Mouse (Mus musculus) liver, adult 2 months (tissue): ENCODE measurements around the gene Atp5g3. TPM values are rescaled to one million over a fixed set of nuclear protein-coding genes. Genes with fewer than 3 reads are reported as not detected.
"Not testable (repeated sequence)": the region's sequence is repeated elsewhere in the genome, so short reads cannot be mapped to it uniquely, and the experiment has no call there.

ENCODE experiments used
- DNase-seq: peaks from one replicate; pipeline ENCODE4 v3.0.0-alpha.2; 2011; ENCODE audit warnings: low read depth, low spot score; ENCODE audit errors: extremely low read depth
- H3K27ac ChIP-seq: fragments of 200-500 bp; replicated peaks from 2 replicates; pipeline ENCODE4 v1.5.1; 2012; ENCODE audit warnings: low read depth, mild to moderate bottlenecking, control low read depth, inconsistent platforms, low read length; ENCODE audit not compliant: insufficient read depth
- H3K27me3 ChIP-seq: fragments of 200-500 bp; 2 replicates; pipeline ENCODE4 v1.6.1; 2012; ENCODE audit warnings: mild to moderate bottlenecking, moderate library complexity, low read length, inconsistent platforms; ENCODE audit not compliant: control insufficient read depth, insufficient read depth
- H3K36me3 ChIP-seq: fragments of 200-500 bp; 2 replicates; pipeline ENCODE4 v1.6.1; 2012; ENCODE audit warnings: low read length, inconsistent platforms; ENCODE audit not compliant: control insufficient read depth, insufficient read depth
- H3K4me1 ChIP-seq: fragments of 200-500 bp; 2 replicates; pipeline ENCODE4 v1.6.1; 2011; ENCODE audit warnings: low read length; ENCODE audit not compliant: control insufficient read depth, insufficient read depth
- H3K4me3 ChIP-seq: fragments of 200-500 bp; 2 replicates; pipeline ENCODE4 v1.5.1; 2011; ENCODE audit warnings: low read depth, mild to moderate bottlenecking, control low read depth, low read length, moderate library complexity; ENCODE audit not compliant: insufficient read depth
- H3K79me2 ChIP-seq: fragments of 200-500 bp; 2 replicates; pipeline ENCODE4 v1.6.1; 2012; ENCODE audit warnings: inconsistent platforms, mild to moderate bottlenecking, low read length, moderate library complexity; ENCODE audit not compliant: control insufficient read depth, insufficient read depth
- H3K9ac ChIP-seq: fragments of 200-500 bp; 2 replicates; pipeline ENCODE4 v1.6.1; 2012; ENCODE audit warnings: low read depth, mild to moderate bottlenecking, control low read depth, inconsistent platforms, low read length
- CTCF ChIP-seq: fragments of 200-500 bp; IDR thresholded peaks from 2 replicates; pipeline ENCODE4 v1.5.1; 2011; ENCODE audit warnings: low read depth, low read length, control low read depth
- POLR2A ChIP-seq: fragments of 200-500 bp; IDR thresholded peaks from 2 replicates; pipeline ENCODE4 v1.6.1; 2011; ENCODE audit warnings: low read length, control low read depth; ENCODE audit not compliant: insufficient read depth; ENCODE audit errors: extremely low read depth
- WGBS: fragments of 180-500 bp; shearing (Covaris S2); methylation state at CpG from one replicate; pipeline ENCODE4 v1.1.7; 2018; 5-methylcytosine and 5-hydroxymethylcytosine counted together
- polyA plus RNA-seq: library from polyadenylated mRNA; depleted of rRNA; stranded (reverse); fragments of >200 nt; gene quantifications from 2 replicates; pipeline ENCODE4 v1.2.3, GENCODE M21; 2012
- total RNA-seq: library from RNA; depleted of rRNA; stranded (reverse); fragments of >200 nt; gene quantifications from 2 replicates; pipeline ENCODE4 v1.2.3, GENCODE M21; 2014

The Atp5g3 gene
- total and polyA plus RNA-seq, 2 experiments, result 380 to 749 TPM

GRCm38 (mm10) chr2:73925539-73925938 lies 14.4 kb upstream of the Atp5g3 start:
- Histone ChIP-seq H3K27me3 (no peaks in the 10 kb centered on the region), H3K36me3 (no peaks in the 10 kb centered on the region), H3K79me2 (no peaks in the 10 kb centered on the region), H3K9ac (no peak overlapping the region), H3K4me1 (no peaks in the 10 kb centered on the region), H3K4me3 (no peak overlapping the region), H3K27ac (no peak overlapping the region)
- 65% methylated on average over 3 of the region's 3 CpGs for WGBS
- TF ChIP-seq CTCF, result no peak
- TF ChIP-seq POLR2A, result no peak
- no peak for DNase-seq

- WGBS, result 24% methylated on average over 5 of the region's 5 CpGs
- TF ChIP-seq CTCF, result peak; percentile 27; the same call in 1 of the 2 replicates
- TF ChIP-seq POLR2A, result no peak
- peak; percentile 58 for DNase-seq
Measured at GRCm38 (mm10) chr2:73925089-73925488, 14.0 kb upstream of the Atp5g3 start.

DNA sequence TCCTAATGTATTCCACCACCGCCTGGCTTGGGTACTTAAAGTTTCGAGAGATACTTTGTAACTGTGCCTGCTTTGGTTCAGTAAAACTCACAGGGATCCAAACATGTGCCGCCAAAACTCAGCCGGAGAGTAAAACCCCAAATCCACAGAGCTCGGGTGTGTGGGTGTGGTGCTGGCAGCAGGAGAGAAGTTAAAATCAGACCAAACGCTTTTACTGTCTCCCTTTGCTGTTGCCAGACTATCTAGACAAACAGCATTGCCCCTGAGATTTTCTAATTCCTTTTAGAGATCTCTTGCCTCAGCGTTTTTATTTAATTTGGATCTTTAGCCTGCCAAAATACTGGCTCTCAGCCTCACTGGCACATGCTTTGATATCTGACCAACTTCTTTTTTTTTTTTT lies 8.5 kb upstream of the Atp5g3 start:
- no peaks in the 10 kb centered on the region for H3K4me1 ChIP-seq
- H3K4me3 ChIP-seq, result no peak overlapping the region
- H3K9ac ChIP-seq, result no peak overlapping the region
- WGBS, result 25% methylated on average over 7 of the region's 7 CpGs
- H3K79me2 ChIP-seq, result no peaks in the 10 kb centered on the region
- H3K27me3 ChIP-seq, result no peaks in the 10 kb centered on the region
- DNase-seq, result peak; percentile 84
- H3K36me3 ChIP-seq, result no peaks in the 10 kb centered on the region
- no peak overlapping the region for H3K27ac ChIP-seq
- TF ChIP-seq CTCF, result no peak
- no peak for TF ChIP-seq POLR2A

More at GRCm38 (mm10) chr2:73925089-73925488, 14.0 kb upstream of the Atp5g3 start:
- Histone ChIP-seq H3K4me3 (no peak overlapping the region), H3K9ac (no peak overlapping the region), H3K36me3 (no peaks in the 10 kb centered on the region), H3K79me2 (no peaks in the 10 kb centered on the region), H3K27me3 (no peaks in the 10 kb centered on the region), H3K4me1 (no peaks in the 10 kb centered on the region), H3K27ac (no peak overlapping the region)

GRCm38 (mm10) chr2:73912264-73912663 lies 1.1 kb upstream of the Atp5g3 start:
- no peak for TF ChIP-seq POLR2A
- DNase-seq, result no peak
- Histone ChIP-seq H3K27me3 (no peaks in the 10 kb centered on the region), H3K9ac (no peak overlapping the region), H3K4me1 (peaks cover 2% of the 10 kb centered on the region; the same call in 1 of the 2 replicates), H3K79me2 (peaks cover 6% of the 10 kb centered on the region; the same call in 1 of the 2 replicates), H3K4me3 (no peak overlapping the region), H3K27ac (no peak overlapping the region), H3K36me3 (peaks cover 26% of the 10 kb centered on the region)
- 79% methylated on average over 3 of the region's 3 CpGs for WGBS

- Histone ChIP-seq H3K27me3 (no peaks in the 10 kb centered on the region), H3K36me3 (peaks cover 34% of the 10 kb centered on the region), H3K4me1 (peaks cover 2% of the 10 kb centered on the region; the same call in 1 of the 2 replicates), H3K9ac (peak overlapping the region; percentile 100), H3K4me3 (peak overlapping the region; percentile 91), H3K27ac (peak overlapping the region; percentile 95), H3K79me2 (peaks cover 6% of the 10 kb centered on the region; the same call in 1 of the 2 replicates)
- WGBS, result under 1% methylated on average over 45 of the region's 50 CpGs
- TF ChIP-seq POLR2A, result no peak
- TF ChIP-seq CTCF, result no peak
- DNase-seq, result peak; percentile 66
Measured at GRCm38 (mm10) chr2:73910571-73911174, 453 bp downstream of the Atp5g3 start.

DNA sequence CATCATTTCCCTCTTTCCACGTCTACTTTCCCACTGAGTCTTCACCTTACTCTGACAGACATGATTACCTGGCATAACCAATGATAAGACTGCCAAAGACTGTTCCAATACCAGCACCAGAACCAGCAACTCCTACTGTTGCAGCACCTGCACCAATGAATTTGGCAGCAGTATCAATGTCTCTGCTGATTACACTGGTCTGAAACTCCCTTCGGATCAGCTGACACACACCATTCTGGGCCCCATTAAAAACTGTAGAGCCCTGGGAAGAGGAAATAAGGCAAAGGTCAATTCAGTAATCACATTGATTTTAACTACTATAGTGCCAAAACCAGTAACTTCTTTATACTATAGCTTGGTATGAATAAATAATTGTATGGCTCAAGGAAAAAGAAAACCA lies 2.0 kb downstream of the Atp5g3 start:
- H3K9ac ChIP-seq, result no peak overlapping the region
- H3K4me1 ChIP-seq, result peaks cover 2% of the 10 kb centered on the region; the same call in 1 of the 2 replicates
- H3K36me3 ChIP-seq, result peaks cover 34% of the 10 kb centered on the region
- no peaks in the 10 kb centered on the region for H3K27me3 ChIP-seq
- DNase-seq, result peak; percentile 69
- WGBS, result 17% methylated on average over 2 of the region's 2 CpGs
- peaks cover 6% of the 10 kb centered on the region; the same call in 1 of the 2 replicates for H3K79me2 ChIP-seq
- no peak overlapping the region for H3K27ac ChIP-seq
- no peak for TF ChIP-seq CTCF
- H3K4me3 ChIP-seq, result no peak overlapping the region

DNA sequence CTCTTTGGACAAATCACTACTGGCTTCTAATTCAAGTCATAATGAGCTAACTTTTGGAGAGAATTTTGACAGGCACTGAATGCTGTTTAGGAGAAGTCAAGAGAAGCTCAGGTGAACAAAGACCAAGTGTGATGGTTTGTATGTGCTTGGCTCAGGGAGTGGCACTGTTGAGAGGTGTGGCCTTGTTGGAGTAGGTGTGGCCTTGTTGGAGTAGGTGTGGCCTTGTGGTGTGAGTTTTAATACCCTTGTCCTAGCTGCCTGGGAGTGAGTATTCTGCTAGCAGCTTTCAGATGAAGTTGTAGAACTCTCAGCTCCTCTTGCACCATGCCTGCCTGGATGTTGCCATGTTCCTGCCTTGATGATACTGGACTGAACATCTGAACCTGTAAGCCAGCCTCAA lies 6.4 kb downstream of the Atp5g3 start:
- peak; percentile 31 for DNase-seq
- H3K27me3 ChIP-seq, H3K9ac ChIP-seq, H3K4me1 ChIP-seq, H3K27ac ChIP-seq, H3K79me2 ChIP-seq, H3K4me3 ChIP-seq: not testable (repeated sequence)
- H3K36me3 ChIP-seq, result peaks cover 30% of the 10 kb centered on the region
